Mouse (Mus musculus): ENCODE data around the gene Gpc2. TPM values are rescaled to one million over a fixed set of nuclear protein-coding genes. Genes with fewer than 3 reads are reported as not detected.

The Gpc2 gene
- total and polyA plus RNA-seq, 2 experiments from 2014 or later = 35.9 to 102 TPM

DNA sequence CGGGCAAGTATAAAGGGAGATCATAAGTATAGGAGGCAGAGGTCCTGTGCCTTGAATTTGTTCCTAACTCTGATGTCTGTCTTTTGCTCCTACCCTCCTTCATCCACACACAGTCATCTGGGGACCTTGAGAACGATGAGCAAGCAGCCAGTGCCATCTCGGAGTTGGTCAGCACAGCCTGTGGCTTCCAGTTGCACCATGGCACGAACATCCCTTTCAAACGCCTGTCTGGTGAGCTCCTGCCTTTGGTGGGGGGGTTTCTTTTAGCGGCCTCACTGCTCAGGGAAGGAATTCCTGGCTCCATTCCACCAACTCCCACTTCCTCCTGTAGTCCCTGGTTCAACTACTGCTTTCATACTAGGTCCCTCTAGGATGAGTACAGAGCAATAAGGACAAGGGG lies 21.3 kb downstream of the Gpc2 start:
- H3K27ac ChIP-seq = no peak overlapping the region
- H3K27me3 ChIP-seq (ENCODE audit: insufficient read depth, low read length) = no peaks in the 10 kb centered on the region
- peaks cover 16% of the 10 kb centered on the region for H3K4me1 ChIP-seq (ENCODE audit: insufficient read depth, low read length)
- ATAC-seq (no peak), DNase-seq (ENCODE audit: low spot score) (no peak)
- no peak overlapping the region for H3K4me2 ChIP-seq (ENCODE audit: low read depth, low read length)
- 84% methylated on average over 6 of the region's 6 CpGs for WGBS
- no peak for TF ChIP-seq CTCF (IDR thresholded peaks at IDR 0.05; ENCODE audit: low read depth)
- H3K4me3 ChIP-seq (ENCODE audit: low read length) = no peak overlapping the region
- peaks cover 25% of the 10 kb centered on the region for H3K36me3 ChIP-seq (ENCODE audit: insufficient read depth, low read length)
- no peak overlapping the region for H3K9ac ChIP-seq (replicated peaks; ENCODE audit: low read length)
- H3K9me3 ChIP-seq (ENCODE audit: low read length) = no peaks in the 10 kb centered on the region

GRCm38 (mm10) chr5:138258078-138258477 lies 21.7 kb downstream of the Gpc2 start:
- no peak for TF ChIP-seq CTCF (IDR thresholded peaks at IDR 0.05; ENCODE audit: low read depth)
- ATAC-seq (no peak), DNase-seq (ENCODE audit: low spot score) (no peak)
- Histone ChIP-seq H3K27me3 (ENCODE audit: insufficient read depth, low read length) (no peaks in the 10 kb centered on the region), H3K4me2 (ENCODE audit: low read depth, low read length) (no peak overlapping the region), H3K4me3 (ENCODE audit: low read length) (no peak overlapping the region), H3K9ac (replicated peaks; ENCODE audit: low read length) (no peak overlapping the region), H3K36me3 (ENCODE audit: insufficient read depth, low read length) (peaks cover 25% of the 10 kb centered on the region), H3K9me3 (ENCODE audit: low read length) (no peaks in the 10 kb centered on the region), H3K4me1 (ENCODE audit: insufficient read depth, low read length) (peaks cover 16% of the 10 kb centered on the region), H3K27ac (no peak overlapping the region)
- 88% methylated on average over 3 of the region's 3 CpGs for WGBS

DNA sequence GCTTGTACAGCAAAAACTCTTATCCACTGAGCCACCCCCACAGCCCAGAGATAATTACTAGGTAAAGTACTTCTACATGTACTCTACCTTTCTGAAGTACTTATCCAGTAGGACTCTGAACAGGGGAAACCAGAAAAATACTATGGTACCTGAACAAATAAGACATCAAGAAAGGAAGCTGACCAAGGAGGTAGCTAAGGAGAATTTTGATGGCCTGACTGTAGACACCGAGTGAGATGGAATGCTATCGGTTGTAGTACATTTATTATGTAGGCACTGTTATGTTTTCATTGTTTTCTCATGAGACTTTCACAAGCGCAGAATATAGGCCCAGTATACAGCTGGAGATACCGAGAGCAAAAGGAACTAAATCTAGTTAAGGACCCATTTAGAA lies 22.2 kb downstream of the Gpc2 start:
- Histone ChIP-seq H3K9ac (replicated peaks; ENCODE audit: low read length) (no peak overlapping the region), H3K4me1 (ENCODE audit: insufficient read depth, low read length) (peaks cover 12% of the 10 kb centered on the region), H3K27ac (no peak overlapping the region), H3K36me3 (ENCODE audit: insufficient read depth, low read length) (peaks cover 25% of the 10 kb centered on the region), H3K4me3 (ENCODE audit: low read length) (no peak overlapping the region), H3K9me3 (ENCODE audit: low read length) (no peaks in the 10 kb centered on the region), H3K4me2 (ENCODE audit: low read depth, low read length) (no peak overlapping the region), H3K27me3 (ENCODE audit: insufficient read depth, low read length) (no peaks in the 10 kb centered on the region)
- ATAC-seq (no peak), DNase-seq (ENCODE audit: low spot score) (no peak)
- no peak for TF ChIP-seq CTCF (IDR thresholded peaks at IDR 0.05; ENCODE audit: low read depth)
- 89% methylated on average over 4 of the region's 4 CpGs for WGBS

DNA sequence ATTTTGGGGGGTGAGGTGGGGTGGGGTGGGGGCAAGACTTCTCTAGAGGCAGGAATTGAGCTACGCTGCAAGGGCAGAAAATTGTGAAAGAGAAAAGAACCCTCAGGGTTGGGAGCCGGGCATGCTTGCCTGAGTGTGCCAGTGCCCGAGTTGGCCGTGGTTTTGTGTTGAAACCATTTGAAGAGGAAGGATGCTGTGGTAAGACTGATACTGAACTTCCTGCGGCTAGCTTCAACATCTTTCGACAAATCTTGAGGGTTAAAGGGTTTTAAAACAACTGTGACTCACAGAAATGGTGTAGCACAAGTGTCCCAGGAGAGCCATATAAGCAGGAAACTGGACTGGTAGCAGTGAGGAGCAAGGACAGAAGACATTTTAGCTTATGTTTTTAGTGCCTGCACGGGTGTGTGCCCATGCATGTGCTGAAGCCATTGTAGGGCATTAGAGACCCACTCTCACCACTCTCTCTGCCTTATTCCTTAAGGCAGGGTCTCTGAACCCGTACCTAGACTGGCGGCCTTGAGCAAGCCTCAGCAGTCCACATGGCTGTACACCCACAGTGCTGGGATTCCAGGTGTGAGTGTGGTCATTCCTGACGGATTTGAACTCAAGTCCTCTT lies 22.7 kb downstream of the Gpc2 start:
- no peak for TF ChIP-seq CTCF (IDR thresholded peaks at IDR 0.05; ENCODE audit: low read depth)
- H3K4me3 ChIP-seq (ENCODE audit: low read length) = no peak overlapping the region
- peaks cover 25% of the 10 kb centered on the region for H3K36me3 ChIP-seq (ENCODE audit: insufficient read depth, low read length)
- no peak overlapping the region for H3K27ac ChIP-seq
- no peak overlapping the region for H3K9ac ChIP-seq (replicated peaks; ENCODE audit: low read length)
- peaks cover 7% of the 10 kb centered on the region for H3K4me1 ChIP-seq (ENCODE audit: insufficient read depth, low read length)
- no peaks in the 10 kb centered on the region for H3K27me3 ChIP-seq (ENCODE audit: insufficient read depth, low read length)
- no peaks in the 10 kb centered on the region for H3K9me3 ChIP-seq (ENCODE audit: low read length)
- WGBS = 90% methylated on average over 10 of the region's 10 CpGs
- DNase-seq (ENCODE audit: low spot score) (no peak), ATAC-seq (no peak)
- H3K4me2 ChIP-seq (ENCODE audit: low read depth, low read length) = peak overlapping the region; percentile 91; the same call in 1 of the 2 replicates

DNA sequence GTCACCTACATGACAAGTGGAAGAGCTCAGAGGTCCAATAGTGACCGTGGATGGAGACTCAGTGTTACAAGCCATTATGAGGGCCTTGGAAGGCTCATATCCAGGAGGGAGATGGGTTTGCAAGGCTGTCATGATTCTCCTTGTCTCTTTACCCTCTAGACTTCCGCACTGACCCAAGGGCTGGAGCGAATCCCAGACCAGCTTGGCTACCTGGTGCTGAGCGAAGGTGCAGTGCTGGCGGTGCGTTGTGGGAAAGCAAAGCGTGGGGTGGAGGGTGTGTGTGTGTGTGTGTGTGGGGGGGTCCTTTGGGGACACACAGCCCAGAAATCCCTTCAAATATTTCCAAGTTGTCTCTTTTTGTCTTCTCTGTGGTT lies 23.7 kb downstream of the Gpc2 start:
- H3K36me3 ChIP-seq (ENCODE audit: insufficient read depth, low read length) = peaks cover 17% of the 10 kb centered on the region
- TF ChIP-seq CTCF (IDR thresholded peaks at IDR 0.05; ENCODE audit: low read depth) = no peak
- DNase-seq (ENCODE audit: low spot score) (no peak), ATAC-seq (peak; percentile 10; the same call in 1 of the 2 replicates)
- H3K27ac ChIP-seq = peak overlapping the region; percentile 85
- peak overlapping the region; percentile 51 for H3K4me3 ChIP-seq (ENCODE audit: low read length)
- H3K9ac ChIP-seq (replicated peaks; ENCODE audit: low read length) = peak overlapping the region; percentile 59
- no peaks in the 10 kb centered on the region for H3K9me3 ChIP-seq (ENCODE audit: low read length)
- peaks cover 6% of the 10 kb centered on the region for H3K4me1 ChIP-seq (ENCODE audit: insufficient read depth, low read length)
- WGBS = 11% methylated on average over 7 of the region's 7 CpGs
- H3K4me2 ChIP-seq (ENCODE audit: low read depth, low read length) = peak overlapping the region; percentile 91
- no peaks in the 10 kb centered on the region for H3K27me3 ChIP-seq (ENCODE audit: insufficient read depth, low read length)

- Histone ChIP-seq H3K9me3 (ENCODE audit: low read length) (no peaks in the 10 kb centered on the region), H3K27ac (peak within 1 kb of the TSS; percentile 85), H3K4me1 (ENCODE audit: insufficient read depth, low read length) (peaks cover 6% of the 10 kb centered on the region), H3K27me3 (ENCODE audit: insufficient read depth, low read length) (no peaks in the 10 kb centered on the region), H3K9ac (replicated peaks; ENCODE audit: low read length) (peak within 1 kb of the TSS; percentile 59), H3K36me3 (ENCODE audit: insufficient read depth, low read length) (peaks cover 12% of the 10 kb centered on the region), H3K4me2 (ENCODE audit: low read depth, low read length) (peak within 1 kb of the TSS; percentile 91), H3K4me3 (ENCODE audit: low read length) (peak within 1 kb of the TSS; percentile 51)
- WGBS = under 1% methylated on average over 38 of the region's 38 CpGs
- ATAC-seq (peak; percentile 100), DNase-seq (ENCODE audit: low spot score) (peak; percentile 98)
- peak; percentile 55 for TF ChIP-seq CTCF (IDR thresholded peaks at IDR 0.05; ENCODE audit: low read depth)
Observed at GRCm38 (mm10) chr5:138255353-138256093, 24.3 kb downstream of the Gpc2 start, which contains the start of gene Lamtor4. TSS of gene Lamtor4 (plus strand) at chr5:138255482.

DNA sequence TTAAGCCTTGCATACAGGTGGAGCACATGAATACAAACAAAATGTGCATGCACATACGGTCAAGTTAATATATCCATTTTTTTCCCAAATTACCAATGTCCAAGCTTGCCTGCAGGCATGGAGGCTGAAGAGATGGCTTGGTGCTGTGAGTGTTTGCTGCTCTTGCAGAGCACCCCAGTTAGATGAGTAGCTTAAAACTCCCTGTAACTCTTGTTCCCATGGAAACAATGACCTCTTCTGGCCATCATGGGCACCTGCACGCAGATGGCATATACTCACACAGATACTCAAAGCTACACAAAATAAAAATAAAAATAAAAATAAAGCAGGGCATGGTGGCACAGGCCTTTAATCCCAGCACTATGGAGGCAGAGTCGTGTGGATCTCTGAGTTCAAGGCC lies 26.7 kb downstream of the Gpc2 start:
- no peak overlapping the region for H3K9ac ChIP-seq (replicated peaks; ENCODE audit: low read length)
- no peaks in the 10 kb centered on the region for H3K36me3 ChIP-seq (ENCODE audit: insufficient read depth, low read length)
- no peak for DNase-seq (ENCODE audit: low spot score)
- H3K27me3 ChIP-seq (ENCODE audit: insufficient read depth, low read length) = no peaks in the 10 kb centered on the region
- no peak overlapping the region for H3K27ac ChIP-seq
- peaks cover 6% of the 10 kb centered on the region for H3K4me1 ChIP-seq (ENCODE audit: insufficient read depth, low read length)
- H3K4me2 ChIP-seq (ENCODE audit: low read depth, low read length) = no peak overlapping the region
- no peak overlapping the region for H3K4me3 ChIP-seq (ENCODE audit: low read length)
- WGBS = 92% methylated on average over 3 of the region's 3 CpGs
- no peak for TF ChIP-seq CTCF (IDR thresholded peaks at IDR 0.05; ENCODE audit: low read depth)
- no peak for ATAC-seq
- no peaks in the 10 kb centered on the region for H3K9me3 ChIP-seq (ENCODE audit: low read length)
